Mouse (Mus musculus): ENCODE data around the gene Snrpe.

Gene Snrpe

DNA sequence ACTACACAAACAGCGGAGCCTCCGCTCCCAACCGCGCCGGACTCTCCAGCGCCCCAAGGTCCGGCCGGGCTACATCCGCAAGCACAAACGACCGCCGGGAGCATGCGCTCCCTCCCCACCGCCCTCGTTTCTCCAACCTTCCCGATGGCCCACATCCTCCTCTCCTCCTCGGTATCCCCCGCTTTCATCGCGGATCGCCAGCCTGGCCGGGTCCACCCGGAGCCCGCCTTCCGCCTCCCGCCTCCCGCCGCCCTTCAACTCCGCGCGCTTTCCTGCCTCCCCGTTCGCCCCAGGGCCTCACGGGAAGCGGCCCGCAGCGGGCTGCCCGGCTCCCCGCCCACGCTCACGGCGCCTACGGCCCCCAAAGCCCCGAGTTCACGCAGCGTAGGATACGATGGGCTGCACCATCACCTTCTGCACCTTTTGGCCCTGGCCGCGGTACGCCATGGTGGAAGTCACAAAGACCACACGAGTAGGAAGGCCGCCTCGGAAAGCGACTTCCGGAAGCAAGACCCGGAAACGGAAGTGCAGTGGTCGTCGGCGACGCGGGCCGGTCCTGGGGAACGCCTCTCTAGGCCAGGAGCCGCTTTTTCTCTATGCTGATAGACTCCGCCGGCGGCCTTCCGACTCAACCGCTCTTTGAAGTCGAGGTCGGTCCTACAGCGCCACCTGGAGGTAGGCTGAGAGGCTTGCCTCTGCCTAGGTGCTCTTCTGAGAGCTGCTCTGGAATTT lies at the start of gene Snrpe:
Gene Snrpe (minus strand): TSS at position 521 of the 732 bp plus-strand sequence.
- peak; percentile 98 for DNase-seq (ENCODE audit: low read depth)

DNA sequence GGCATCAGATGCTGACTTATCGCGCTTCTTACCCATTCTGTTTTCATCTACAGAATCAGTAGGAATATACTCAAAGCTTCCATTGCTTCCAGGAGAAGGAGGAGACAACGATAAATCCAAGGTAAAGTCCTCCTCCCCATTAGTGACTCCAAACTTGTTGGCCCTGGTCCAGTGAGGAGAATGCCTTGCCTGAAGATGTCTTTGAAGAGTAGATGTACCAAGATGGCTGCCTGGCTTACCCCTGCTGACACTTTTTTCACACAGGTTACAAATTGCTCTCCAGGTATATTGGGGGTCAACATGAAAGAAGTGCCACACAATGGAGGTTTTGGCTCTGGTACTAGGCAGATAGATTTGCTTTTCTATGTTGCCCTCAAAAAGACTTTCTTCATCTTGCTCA lies 48.8 kb upstream of the Snrpe start:
- DNase-seq (ENCODE audit: low read depth): no peak

DNA sequence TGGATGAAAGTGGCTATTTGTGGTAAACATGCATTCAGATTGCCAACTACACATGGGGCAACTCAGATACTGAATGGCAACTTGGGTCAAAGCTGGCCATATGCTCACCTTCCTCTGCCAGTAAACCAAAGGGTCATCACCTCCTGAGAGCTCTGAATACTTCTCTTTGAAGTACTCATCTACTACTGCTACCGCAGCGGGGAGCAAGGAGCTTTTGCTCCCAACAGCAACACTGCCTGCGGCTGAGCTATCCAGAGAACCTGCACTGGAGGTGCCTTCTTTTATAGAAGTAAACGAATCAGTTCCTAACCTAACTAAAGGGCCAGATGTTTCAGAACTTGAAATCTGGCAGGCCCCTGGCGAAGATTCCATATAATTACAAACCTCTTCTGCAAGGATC lies 46.7 kb upstream of the Snrpe start:
- no peak for DNase-seq (ENCODE audit: low read depth)

DNA sequence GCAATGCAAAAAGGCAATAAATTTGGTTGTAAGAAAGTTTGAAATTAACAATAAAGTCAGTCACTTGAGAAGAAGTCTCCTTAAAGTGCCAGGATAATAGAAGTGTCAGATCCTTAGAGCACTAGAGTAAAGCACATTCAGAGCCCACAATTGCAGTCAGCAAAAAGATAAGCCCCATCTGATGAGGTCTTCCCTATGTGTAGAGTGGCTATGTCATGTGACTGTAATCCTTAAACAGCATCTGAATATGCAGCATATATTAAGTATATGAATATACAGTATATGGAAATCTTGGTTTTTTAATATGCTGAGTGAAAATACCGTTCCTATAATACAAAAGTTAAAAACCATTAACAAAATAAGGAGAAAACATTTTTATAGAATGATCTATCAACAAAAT lies 42.9 kb upstream of the Snrpe start:
- DNase-seq (ENCODE audit: low read depth): no peak

DNA sequence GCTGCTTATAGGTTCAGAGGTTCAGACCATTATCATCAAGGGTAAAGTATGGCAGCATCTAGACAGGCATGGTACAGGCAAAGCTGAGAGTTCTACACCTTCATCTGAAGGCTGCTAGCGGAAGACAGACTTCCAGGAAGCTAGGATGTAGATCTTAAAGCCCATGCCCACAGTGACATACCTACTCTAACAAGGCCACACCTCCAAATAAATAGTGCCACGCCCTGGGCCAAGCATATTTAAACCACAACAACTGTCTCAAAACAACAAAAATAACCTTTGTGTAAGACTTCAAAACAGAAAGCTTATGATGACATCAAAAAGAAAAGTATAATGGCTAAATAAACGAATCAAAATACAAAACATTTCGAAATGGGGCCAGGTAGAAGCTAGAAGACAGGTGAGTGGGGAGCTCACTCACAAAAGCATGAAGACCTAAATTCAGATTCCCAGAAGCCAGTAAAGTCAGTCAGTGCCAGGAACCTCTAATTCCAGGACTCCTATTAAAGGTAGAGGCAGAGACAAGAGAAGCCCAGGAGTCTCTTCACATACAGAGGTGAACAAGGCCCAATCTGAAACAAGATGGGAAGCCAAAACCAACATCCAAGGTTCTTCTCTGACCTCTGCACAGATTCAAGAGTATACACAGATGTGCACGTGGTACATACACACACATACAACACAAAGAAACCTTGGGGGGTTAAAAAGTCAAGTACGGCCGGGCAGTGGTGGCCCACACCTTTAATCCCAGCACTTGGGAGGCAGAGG lies 40.4 kb upstream of the Snrpe start:
- peak; percentile 67 for DNase-seq (ENCODE audit: low read depth)

DNA sequence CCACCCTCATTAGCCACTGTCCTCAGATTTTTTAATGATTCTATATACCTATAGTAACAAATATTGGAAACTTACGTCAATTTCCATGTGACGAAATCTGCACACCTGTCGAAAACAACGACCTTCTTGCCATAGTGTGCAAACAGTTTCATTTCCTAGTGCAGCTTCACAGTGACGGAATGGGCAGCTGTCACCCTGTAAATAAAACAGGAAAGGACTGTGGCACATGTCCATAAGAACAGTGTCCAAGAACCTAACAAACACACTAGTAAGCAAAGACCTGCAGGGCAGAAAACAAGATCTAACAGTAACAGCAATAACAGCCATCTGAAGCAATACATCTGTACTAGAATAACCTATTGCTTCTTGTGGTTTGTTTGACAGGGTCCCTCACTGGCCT lies 35.6 kb upstream of the Snrpe start:
- DNase-seq (ENCODE audit: low read depth): no peak

DNA sequence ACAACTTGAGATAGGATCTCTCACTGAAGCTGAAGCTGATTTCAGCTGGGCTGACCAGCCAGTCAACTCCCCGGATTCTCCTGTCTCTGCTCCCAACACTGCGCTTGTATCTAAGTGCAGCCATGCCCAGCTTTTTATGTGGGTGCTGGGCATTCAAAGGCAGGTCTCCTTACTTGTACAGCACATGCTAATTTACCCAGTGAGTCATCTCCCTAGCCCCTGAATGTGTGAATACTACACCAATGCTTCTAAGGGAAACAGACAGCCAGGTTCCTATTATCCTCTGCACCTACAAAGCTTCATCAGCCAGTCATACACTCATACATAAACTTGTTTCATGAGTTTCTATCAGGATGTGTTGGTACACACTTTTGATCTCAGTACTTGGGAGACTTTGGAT lies 31.1 kb upstream of the Snrpe start:
- no peak for DNase-seq (ENCODE audit: low read depth)

DNA sequence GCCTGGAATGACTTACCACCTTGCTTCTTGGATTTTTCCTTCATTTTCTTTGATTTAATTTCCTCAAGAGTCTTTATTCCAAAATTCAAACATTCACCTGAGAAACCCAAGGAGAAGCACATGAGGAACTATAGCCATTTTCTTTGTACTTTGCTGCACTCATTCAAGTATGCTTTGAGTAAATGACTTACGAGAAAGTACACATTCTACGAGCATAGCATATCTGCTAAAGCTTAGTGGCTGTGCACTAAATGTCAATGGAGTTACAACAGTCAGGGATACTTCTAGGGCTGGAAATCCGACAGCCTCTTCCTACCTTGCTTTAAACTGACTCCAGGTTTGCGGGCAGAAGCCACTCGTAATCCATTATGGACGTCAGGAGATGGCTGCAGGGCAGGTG lies 28.4 kb upstream of the Snrpe start:
- no peak for DNase-seq (ENCODE audit: low read depth)

DNA sequence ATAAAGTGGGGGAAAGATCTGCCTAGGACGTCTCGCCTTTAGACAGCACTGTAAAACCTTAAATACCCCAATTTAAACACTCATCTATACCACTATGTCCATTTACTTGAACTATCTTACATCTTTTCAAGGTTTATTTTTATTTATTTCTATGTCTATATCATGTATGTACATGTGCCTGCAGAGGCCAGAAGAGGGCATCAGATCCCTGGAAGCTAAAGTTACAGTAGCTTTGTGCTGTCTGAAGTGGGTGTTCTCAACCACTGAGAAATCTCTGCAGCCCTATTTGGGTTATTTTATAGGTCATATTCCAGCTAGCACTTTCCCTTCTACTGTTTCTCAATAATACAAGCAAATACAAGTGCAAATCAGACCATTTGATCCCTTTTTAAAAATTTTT lies 22.1 kb upstream of the Snrpe start:
- DNase-seq (ENCODE audit: low read depth): peak; percentile 25

DNA sequence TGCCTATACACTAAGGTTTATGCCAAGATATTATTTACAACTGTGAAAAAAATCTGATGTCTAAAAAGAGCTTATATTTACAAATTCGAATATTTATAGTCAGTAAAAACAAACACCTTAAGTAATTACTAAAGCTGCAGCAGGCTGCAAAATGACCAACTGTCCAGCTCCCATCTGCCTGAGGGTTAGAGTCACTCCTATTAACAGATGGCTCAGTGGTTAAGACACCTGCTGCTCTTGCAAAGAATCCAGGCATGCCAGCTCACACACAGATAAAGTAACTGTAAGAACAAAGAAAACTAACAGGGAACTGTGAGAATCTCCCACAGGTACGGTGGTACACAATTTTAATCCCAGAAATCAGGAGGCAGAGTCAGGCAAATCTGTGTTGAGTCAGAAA lies 15.0 kb upstream of the Snrpe start:
- no peak for DNase-seq (ENCODE audit: low read depth)

DNA sequence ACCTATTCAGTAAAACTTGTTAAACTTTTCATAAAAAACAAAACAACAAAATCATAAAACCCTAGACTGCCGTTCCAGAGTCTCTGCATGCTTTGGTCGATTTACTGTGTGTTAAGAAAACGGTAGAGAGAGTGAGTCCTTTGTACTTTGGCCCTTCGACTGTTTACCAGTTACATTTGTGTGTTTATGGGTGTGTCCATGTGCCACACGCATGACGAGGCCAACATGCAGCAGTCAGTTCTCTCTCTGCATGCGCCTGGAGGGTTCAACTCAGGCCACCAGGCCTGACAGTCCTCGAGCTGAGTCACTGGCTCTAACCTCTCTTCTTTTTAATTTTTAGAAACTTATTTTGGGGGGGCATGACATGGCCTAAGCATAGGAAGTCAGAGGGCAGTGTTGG lies 8.2 kb upstream of the Snrpe start:
- DNase-seq (ENCODE audit: low read depth): no peak

DNA sequence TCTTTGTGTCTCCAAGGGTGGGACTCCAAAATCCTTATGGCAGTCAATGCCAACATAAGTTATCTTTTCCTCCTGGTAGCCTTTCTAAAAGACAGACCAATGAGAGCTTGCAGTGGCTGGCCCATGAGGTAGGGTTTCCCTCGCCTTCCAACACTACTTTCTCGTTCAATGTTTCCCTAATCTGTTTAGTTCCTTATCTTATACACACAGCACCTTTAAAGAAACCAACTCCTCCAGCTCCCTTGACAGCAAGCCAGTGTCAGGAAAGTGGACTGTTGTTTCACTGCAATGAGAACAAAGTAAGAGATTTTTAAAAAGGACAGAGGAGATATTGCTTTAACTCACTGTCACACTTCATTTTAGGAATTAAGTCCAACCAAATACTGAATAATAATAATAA lies 7.8 kb upstream of the Snrpe start:
- DNase-seq (ENCODE audit: low read depth): no peak

DNA sequence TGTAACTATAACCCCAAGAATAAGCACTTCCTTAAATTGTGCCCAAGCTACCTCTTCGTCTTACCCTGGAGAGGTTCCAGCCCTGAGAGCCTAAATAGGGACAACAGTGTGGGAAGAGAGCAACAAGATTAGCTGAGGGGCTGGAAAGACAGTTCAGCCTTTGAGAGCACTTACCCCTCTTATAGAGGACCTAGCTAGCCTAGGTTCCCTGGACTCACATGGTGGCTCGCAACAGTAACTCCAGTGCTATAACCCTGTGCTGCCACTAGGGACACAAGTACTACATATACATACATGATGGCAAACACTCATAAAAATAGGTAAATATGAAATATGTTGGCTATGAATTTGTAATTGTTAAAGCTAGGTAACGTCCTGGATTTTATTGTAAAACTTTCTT lies 3.7 kb upstream of the Snrpe start:
- DNase-seq (ENCODE audit: low read depth): peak; percentile 53

DNA sequence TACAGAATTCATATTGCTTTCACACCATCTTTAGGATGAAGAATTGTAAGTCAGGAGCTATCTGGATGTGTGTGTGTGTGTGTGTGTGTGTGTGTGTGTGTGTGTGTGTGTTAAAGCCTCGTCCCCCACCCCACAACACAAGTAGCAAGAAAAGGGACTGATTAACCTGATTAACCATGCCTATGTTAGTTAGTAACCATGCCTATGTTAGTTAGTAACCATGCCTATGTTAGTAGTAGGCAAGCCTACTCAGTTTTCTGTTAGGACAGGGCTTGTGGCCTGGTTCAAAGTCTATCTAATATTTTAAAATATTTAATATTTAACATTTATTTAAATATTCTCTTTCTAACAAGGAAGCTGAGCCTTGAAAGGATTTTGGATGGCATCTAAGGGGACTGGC lies 1.3 kb upstream of the Snrpe start:
- no peak for DNase-seq (ENCODE audit: low read depth)

DNA sequence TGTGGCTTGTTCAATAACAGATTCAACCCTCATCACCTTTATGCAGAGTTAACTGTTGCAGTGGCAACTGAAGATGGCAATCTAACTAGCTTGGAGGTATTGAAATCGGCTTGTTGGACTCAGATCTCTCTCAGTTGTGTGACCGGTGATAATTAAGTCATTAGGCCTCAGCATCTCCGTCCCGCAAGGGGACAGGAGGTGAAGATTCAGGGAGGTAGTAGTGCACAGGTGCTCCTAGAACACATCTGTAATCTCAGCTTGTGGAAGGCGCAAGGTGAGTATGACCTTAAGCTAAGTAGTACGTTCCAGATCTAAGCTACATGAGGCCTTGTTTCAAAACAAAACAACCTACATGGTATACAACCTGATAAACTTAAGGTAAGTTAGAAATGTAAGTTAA lies 510 bp upstream of the Snrpe start:
- DNase-seq (ENCODE audit: low read depth): no peak

DNA sequence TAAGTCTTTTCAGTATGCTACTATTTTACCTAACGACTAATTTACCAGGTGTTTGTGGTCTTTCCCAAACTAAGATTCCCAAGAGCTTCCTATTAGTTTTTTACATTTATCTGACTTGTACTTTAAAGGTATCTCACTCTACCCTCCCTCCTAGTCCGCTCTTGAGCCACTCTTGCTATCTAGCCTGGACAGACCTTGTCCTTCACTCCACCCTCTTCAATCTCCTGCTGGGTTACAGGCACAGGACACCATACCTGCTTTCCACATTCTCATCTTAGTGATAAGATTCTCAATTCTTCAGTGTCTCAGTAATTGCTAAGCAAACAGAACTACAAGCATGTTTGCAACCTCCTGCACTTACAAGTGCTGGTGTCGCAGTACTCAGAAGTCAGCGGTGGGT lies 6.9 kb downstream of the Snrpe start:
- no peak for DNase-seq (ENCODE audit: low read depth)

DNA sequence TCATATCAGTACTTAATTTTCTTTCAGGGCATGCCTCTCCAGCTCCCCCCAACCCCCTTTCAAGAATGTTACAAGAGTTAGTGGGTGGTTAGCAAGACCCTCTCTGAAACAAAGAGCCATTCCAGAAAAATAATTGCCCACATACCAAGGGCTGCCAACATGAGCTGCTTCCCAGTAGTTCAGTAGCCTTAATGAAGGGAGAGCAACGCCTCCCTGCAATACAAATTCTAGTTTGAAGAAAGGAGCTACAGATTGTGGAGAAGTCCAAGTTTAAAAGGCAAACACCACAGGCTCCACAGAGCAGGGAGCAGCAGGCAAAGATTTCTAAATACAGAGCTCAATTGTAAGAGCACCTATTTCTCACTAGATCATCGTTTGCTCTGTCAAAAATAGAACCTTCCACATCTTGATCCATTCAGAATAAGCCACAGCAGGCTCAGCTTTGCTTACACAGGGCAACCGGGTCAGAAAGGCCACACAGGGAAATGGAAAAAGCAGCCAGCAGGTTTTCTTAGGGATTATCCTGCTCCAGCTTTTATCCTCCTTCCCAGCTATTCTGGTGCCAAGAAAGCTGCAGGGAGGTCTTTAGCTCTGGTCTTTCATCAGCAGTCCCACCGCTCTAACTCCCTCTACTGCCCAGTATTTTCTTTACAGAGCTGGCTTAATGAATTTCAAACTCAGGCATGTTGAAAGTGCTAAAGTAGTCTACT lies 13.6 kb downstream of the Snrpe start:
- no peak for DNase-seq (ENCODE audit: low read depth)

DNA sequence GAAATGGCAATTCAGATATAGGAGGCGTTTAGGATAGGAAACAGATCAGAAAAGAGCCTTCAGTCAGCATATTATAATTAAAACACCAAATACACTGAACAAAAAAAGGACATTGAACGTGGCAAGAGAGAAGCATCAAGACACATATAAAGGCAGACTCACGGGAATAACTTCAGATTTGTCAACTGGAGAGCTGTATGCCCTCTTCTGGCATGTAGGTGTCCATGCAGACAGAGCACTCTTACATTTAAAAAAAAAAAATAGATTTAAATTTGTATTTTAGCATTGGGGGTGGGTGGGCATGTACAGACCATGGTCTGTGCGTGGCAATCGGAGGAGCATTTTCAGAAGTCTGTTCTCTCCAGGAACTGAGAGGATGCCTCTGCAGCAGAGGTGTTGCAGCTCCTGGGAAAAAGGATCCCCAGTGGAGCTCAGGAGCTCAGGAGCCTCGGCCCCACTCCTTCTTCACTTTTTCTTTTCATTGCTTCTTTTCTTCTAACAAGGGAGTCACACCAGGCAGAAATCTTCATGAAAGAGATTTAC lies 24.0 kb downstream of the Snrpe start:
- no peak for DNase-seq (ENCODE audit: low read depth)

DNA sequence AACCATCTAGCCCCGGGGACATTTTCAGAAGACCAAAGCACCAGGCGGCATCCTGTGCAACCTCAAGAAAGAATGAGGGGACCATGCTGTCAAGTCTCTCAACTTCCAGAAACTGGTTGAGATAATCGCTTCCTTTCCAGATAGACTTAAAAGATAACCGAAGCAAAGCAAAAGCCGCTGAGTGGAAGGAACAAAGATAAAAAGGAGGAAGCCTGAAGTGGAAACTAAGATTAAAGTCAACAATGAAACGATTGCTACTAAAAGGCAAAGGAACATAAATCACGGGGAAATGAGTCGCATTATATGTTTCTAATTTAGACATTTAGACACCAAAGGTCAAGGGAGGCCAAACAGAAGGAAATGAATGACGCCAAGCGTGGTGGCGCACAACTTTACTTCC lies 38.8 kb downstream of the Snrpe start:
- DNase-seq (ENCODE audit: low read depth): no peak
